Mouse (Mus musculus) forebrain, postnatal 0 days (tissue): Measurements from ENCODE around the gene Proca1. TPM values are rescaled to one million over a fixed set of nuclear protein-coding genes. Genes with fewer than 3 reads are reported as not detected.

Experiments used
- ATAC-seq: fragments of 200-750 bp; cut with Nextera tagmentation; 2 replicates; pipeline ENCODE4 v1.8.0; 2017; ENCODE audit warnings: mild to moderate bottlenecking, moderate library complexity
- DNase-seq: peaks from one replicate; pipeline ENCODE4 v3.0.0-alpha.2; 2015
- H3K27ac ChIP-seq: fragments of 300-500 bp; sonication (generic); 2 replicates; pipeline ENCODE4 v1.5.1; 2014; ENCODE audit warnings: low read depth, mild to moderate bottlenecking, antibody characterized with exemption, low read length, moderate library complexity, mixed read lengths
- H3K27me3 ChIP-seq: fragments of 300-500 bp; sonication (generic); 2 replicates; pipeline ENCODE4 v1.6.1; 2014; ENCODE audit warnings: mild to moderate bottlenecking, low read length, mixed read lengths; ENCODE audit not compliant: insufficient read depth
- H3K36me3 ChIP-seq: fragments of 300-500 bp; sonication (generic); 2 replicates; pipeline ENCODE4 v1.6.1; 2014; ENCODE audit warnings: mild to moderate bottlenecking, moderate library complexity; ENCODE audit not compliant: insufficient read depth
- H3K4me1 ChIP-seq: fragments of 300-500 bp; sonication (generic); 2 replicates; pipeline ENCODE4 v1.6.1; 2014; ENCODE audit warnings: antibody characterized with exemption; ENCODE audit not compliant: insufficient read depth
- H3K4me2 ChIP-seq: fragments of 300-500 bp; sonication (generic); 2 replicates; pipeline ENCODE4 v1.6.1; 2014; ENCODE audit warnings: low read depth, mild to moderate bottlenecking, moderate library complexity
- H3K4me3 ChIP-seq: fragments of 300-500 bp; sonication (generic); 2 replicates; pipeline ENCODE4 v1.5.1; 2014; ENCODE audit warnings: low read depth, low read length, mixed read lengths
- H3K9ac ChIP-seq: fragments of 300-500 bp; sonication (generic); 2 replicates; pipeline ENCODE4 v1.6.1; 2014; ENCODE audit warnings: mild to moderate bottlenecking
- H3K9me3 ChIP-seq: fragments of 300-500 bp; sonication (generic); 2 replicates; pipeline ENCODE4 v1.6.1; 2016; ENCODE audit warnings: low read length
- CTCF ChIP-seq: sonication (generic); IDR thresholded peaks from 2 replicates; pipeline ENCODE4 v1.5.1; 2016; ENCODE audit warnings: antibody characterized with exemption, control low read depth, low read depth
- WGBS: fragments of 180-500 bp; shearing (Covaris S2); extraction: QIAGEN DNeasy Blood & Tissue Kit; methylation state at CpG from one replicate; pipeline ENCODE4 v1.1.7; 2014; 5-methylcytosine and 5-hydroxymethylcytosine counted together
- polyA plus RNA-seq: library from polyadenylated mRNA; unstranded; fragments of >200 nt; fragmentation: Nextera tagmentation; extraction: Ambion mirVana; gene quantifications from 2 replicates; pipeline ENCODE4 v1.2.1, GENCODE M21; 2015
- total RNA-seq: library from RNA; depleted of rRNA; stranded (reverse); fragments of >200 nt; gene quantifications from 2 replicates; pipeline ENCODE4 v1.2.3, GENCODE M21; 2014

The Proca1 gene
- total and polyA plus RNA-seq, 2 experiments from 2014 or later = 0.81 to 3.3 TPM

DNA sequence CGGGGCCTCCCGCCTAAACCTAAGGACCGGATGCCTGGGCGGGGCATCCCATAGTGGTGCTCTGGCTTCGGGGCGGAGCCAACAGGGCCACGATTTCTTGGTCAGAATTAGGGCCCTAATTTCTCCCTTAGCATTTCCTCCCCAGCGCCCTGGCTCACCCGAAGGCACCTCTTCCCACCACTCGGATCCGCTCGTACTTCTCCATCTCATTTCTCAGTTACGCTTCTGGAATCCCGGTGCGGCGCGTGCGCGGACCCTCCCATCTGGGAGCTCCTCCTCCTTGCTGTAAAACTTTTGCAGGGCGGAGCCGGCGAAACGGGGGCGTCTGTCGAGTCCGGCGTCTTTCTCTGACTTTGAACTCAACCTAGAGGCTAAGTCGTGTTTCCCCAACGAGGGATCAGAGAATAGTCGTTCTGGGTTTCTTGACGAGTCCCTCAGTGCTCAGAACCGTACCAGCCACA lies 16.8 kb upstream of the Proca1 start, which contains the start of the genes Nek8 and Tlcd1:
Gene Nek8 (minus strand): TSS at position 274 of the 461 bp plus-strand sequence.
Gene Tlcd1 (plus strand): TSS at position 310 of the 461 bp plus-strand sequence.
- Histone ChIP-seq H3K9ac (peak within 1 kb of the TSS; percentile 58), H3K36me3 (peaks cover 21% of the 10 kb centered on the region), H3K4me3 (peak within 1 kb of the TSS; percentile 51), H3K4me2 (peak within 1 kb of the TSS; percentile 73), H3K27me3 (no peaks in the 10 kb centered on the region), H3K4me1 (peaks cover 8% of the 10 kb centered on the region; the same call in 1 of the 2 replicates), H3K9me3 (no peaks in the 10 kb centered on the region), H3K27ac (0 out of 2 replicates have a peak within 1 kb of the TSS, but pooled peaks have one; percentile 15)
- DNase-seq = peak; percentile 80
- TF ChIP-seq CTCF = no peak
- WGBS = under 1% methylated on average over 32 of the region's 32 CpGs
- ATAC-seq = peak; percentile 36; the same call in 1 of the 2 replicates

DNA sequence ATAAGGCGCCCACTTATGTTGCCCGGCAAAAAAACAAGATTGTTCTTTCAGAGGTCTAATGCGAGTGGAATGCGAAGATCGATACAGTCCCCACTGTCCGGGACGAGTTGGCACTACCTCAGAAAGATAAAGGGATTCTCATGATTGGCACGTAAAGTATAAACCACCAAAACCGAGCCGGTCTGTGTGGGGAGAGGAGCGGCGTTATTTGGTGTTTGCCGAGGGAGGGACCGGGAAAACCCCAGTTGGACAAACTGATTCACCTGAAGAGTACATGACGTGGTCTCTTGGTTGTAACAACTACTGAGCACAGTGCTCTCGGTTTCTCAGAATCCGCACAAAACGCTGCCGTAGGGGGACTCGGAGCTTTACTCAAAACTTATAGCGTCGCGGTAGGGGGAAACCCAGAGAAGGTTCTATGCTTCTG lies 16.3 kb upstream of the Proca1 start:
- ATAC-seq = no peak
- peak overlapping the region; percentile 73 for H3K4me2 ChIP-seq
- no peaks in the 10 kb centered on the region for H3K9me3 ChIP-seq
- H3K27ac ChIP-seq = 0 out of 2 replicates have a peak overlapping the region, but pooled peaks have one; percentile 15
- no peak for TF ChIP-seq CTCF
- DNase-seq = no peak
- WGBS = under 1% methylated on average over 23 of the region's 23 CpGs
- H3K36me3 ChIP-seq = peaks cover 22% of the 10 kb centered on the region
- peaks cover 12% of the 10 kb centered on the region for H3K4me1 ChIP-seq
- H3K9ac ChIP-seq = peak overlapping the region; percentile 58; the same call in 1 of the 2 replicates
- peak overlapping the region; percentile 51 for H3K4me3 ChIP-seq
- no peaks in the 10 kb centered on the region for H3K27me3 ChIP-seq

DNA sequence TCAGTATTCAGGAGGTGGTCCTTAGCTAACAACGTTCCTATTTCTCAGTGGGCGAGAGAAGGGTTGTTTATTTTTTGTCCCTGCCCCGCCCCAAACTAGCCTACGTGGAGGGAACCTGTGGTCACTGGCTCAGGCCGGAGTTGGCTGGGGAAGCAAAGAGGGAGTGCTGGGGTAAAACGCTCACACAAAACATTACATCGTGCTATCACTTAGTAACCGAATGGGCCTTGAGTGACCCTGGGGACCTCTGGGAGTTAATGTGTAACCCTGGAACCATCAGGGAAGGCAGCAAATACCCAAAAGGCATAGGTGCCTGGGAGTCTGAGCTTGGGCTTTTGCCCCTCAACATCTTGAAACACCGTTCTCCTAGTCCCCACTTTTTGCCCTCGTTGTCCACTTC lies 15.8 kb upstream of the Proca1 start:
- Histone ChIP-seq H3K4me3 (peak overlapping the region; percentile 51), H3K4me1 (peaks cover 17% of the 10 kb centered on the region), H3K9ac (peak overlapping the region; percentile 58), H3K4me2 (peak overlapping the region; percentile 73), H3K27ac (no peak overlapping the region), H3K9me3 (no peaks in the 10 kb centered on the region), H3K27me3 (no peaks in the 10 kb centered on the region), H3K36me3 (peaks cover 22% of the 10 kb centered on the region)
- TF ChIP-seq CTCF = no peak
- ATAC-seq (no peak), DNase-seq (no peak)
- WGBS = 5% methylated on average over 10 of the region's 10 CpGs

DNA sequence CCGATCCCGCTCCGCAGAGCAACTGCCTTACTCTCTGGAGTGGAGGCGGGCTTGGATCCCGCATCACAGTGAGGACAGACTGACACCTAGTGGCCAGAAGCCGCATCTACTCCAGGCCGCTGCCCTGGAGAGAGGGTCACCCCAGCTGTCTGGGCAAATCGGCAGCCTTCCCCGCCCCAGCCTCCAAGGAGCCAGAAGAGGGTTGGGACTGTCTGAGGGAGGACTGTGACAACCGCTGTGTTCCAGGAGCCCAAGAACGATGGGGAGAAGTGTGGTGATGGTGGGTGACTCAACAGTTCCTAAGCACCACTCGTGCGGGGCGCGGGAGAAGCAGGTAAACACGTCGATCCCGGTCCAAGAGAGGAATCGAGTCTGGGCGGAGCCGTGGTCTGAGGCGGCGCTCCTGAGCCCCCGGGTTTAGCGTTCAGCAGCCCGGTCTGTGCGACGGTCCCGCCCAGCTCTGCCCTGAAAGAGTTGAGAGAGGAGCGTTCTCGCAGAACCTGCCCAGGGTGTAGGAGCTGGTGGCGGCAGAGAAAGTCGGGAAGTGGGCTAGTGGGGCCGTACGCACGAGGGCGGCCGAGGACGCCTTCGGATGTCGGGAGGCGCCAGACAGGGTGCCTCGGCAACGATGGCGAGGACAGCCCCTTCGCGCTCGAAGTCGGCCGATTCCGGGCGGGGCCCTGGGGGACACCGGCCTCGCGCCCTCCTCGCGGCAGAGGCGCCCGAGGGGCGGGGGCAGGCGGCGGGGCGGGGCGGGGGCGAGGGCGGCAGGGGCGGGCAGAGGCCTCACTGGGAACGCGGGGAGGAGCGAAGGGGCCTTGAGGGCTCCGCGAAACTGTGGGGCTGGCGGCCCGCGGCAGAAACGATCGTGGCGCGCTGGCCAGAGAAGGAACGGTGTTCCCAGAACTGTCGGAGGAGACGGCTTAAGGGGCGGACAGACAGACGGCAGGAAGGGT lies 15.0 kb upstream of the Proca1 start:
- DNase-seq (peak; percentile 96), ATAC-seq (peak; percentile 92)
- peak overlapping the region; percentile 51 for H3K4me3 ChIP-seq
- H3K36me3 ChIP-seq = peaks cover 22% of the 10 kb centered on the region
- TF ChIP-seq CTCF = peak; percentile 99
- H3K27ac ChIP-seq = peak overlapping the region; percentile 83
- H3K4me1 ChIP-seq = peaks cover 17% of the 10 kb centered on the region
- peak overlapping the region; percentile 58 for H3K9ac ChIP-seq
- H3K4me2 ChIP-seq = peak overlapping the region; percentile 73
- 1% methylated on average over 75 of the region's 84 CpGs for WGBS
- no peaks in the 10 kb centered on the region for H3K9me3 ChIP-seq
- H3K27me3 ChIP-seq = no peaks in the 10 kb centered on the region

DNA sequence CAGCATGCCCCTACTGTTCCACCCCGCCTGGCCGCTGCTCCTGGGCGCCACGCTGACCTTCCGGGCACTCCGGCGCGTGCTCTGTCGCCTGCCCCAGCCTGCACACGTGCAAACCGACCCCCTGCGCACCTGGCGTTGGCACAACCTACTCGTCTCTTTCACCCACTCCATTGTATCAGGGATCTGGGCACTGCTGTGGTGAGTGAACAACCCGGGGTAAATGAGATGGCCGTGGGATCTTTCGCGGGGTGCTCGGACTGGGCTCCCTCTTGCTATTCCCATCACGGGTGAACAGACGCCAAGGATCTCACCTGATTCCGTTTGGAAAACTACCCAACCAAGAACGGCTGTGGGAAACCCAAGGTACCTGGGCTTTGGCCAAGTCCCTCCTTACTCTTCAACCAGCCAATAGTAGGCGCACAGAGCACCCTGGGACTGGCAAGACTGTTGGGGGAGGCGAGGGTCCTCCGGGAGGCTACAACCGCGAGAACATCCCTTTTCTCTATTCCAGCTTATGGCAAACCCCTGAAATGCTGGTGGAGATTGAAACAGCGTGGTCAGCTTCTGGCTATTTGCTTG lies 14.2 kb upstream of the Proca1 start:
- H3K9me3 ChIP-seq = no peaks in the 10 kb centered on the region
- no peaks in the 10 kb centered on the region for H3K27me3 ChIP-seq
- H3K36me3 ChIP-seq = peaks cover 22% of the 10 kb centered on the region
- 5% methylated on average over 29 of the region's 29 CpGs for WGBS
- peaks cover 20% of the 10 kb centered on the region for H3K4me1 ChIP-seq
- DNase-seq (peak; percentile 81), ATAC-seq (no peak)
- peak overlapping the region; percentile 83 for H3K27ac ChIP-seq
- TF ChIP-seq CTCF = peak; percentile 32
- peak overlapping the region; percentile 58 for H3K9ac ChIP-seq
- H3K4me3 ChIP-seq = peak overlapping the region; percentile 51
- peak overlapping the region; percentile 73 for H3K4me2 ChIP-seq

DNA sequence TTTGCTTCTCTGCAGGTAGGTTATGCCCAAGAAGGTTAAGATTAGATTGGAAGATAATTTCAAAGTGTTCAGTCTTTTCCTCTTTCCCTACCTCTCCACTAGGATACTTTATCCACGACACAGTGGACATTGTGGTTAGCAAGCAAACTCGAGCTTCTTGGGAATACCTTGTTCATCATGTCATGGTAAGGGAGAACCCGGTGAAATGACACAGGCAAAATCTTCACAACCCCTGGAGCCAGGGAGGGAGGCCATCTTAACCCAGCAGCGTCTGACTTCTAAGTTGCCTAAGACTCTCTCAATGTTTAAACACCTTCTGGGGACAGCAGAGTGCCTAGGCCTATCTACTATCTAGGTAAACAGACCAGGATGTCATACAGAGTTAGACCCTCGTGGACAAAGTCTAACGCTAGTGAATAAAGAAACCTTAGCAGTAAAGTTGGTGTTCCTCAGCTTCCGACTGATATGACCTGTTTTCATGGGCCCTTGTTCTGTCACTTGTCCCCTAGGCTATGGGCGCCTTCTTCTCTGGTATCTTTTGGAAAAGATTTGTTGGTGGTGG lies 13.7 kb upstream of the Proca1 start:
- DNase-seq (no peak), ATAC-seq (no peak)
- Histone ChIP-seq H3K36me3 (peaks cover 22% of the 10 kb centered on the region), H3K4me2 (peak overlapping the region; percentile 73), H3K27me3 (no peaks in the 10 kb centered on the region), H3K4me3 (peak overlapping the region; percentile 51; the same call in 1 of the 2 replicates), H3K9me3 (no peaks in the 10 kb centered on the region), H3K9ac (0 out of 2 replicates have a peak overlapping the region, but pooled peaks have one; percentile 58), H3K27ac (0 out of 2 replicates have a peak overlapping the region, but pooled peaks have one; percentile 83), H3K4me1 (peaks cover 21% of the 10 kb centered on the region)
- 30% methylated on average over 8 of the region's 8 CpGs for WGBS
- peak; percentile 0 for TF ChIP-seq CTCF
